Mouse (Mus musculus) liver, embryonic 12.5 days (tissue): Measurements from ENCODE around the gene Sp140. TPM values are rescaled to one million over a fixed set of nuclear protein-coding genes. Genes with fewer than 3 reads are reported as not detected.
"Not testable (repeated sequence)": the region's sequence is repeated elsewhere in the genome, so short reads cannot be mapped to it uniquely, and the experiment has no call there.

Experiments
- ATAC-seq: fragments of 200-750 bp; cut with Nextera tagmentation; 2 replicates; pipeline ENCODE4 v1.8.0; 2017; ENCODE audit warnings: moderate number of reproducible peaks, mild to moderate bottlenecking, moderate library complexity
- H3K27ac ChIP-seq: fragments of 300-500 bp; sonication (generic); 2 replicates; pipeline ENCODE4 v1.5.1; 2016; ENCODE audit warnings: mild to moderate bottlenecking
- H3K27me3 ChIP-seq: fragments of 300-500 bp; sonication (generic); replicated peaks from 2 replicates; pipeline ENCODE4 v1.6.1; 2016; ENCODE audit warnings: mild to moderate bottlenecking, moderate library complexity
- H3K36me3 ChIP-seq: fragments of 300-500 bp; sonication (generic); 2 replicates; pipeline ENCODE4 v1.6.1; 2016; ENCODE audit warnings: mild to moderate bottlenecking, moderate library complexity
- H3K4me1 ChIP-seq: fragments of 300-500 bp; sonication (generic); 2 replicates; pipeline ENCODE4 v1.6.1; 2016
- H3K4me2 ChIP-seq: fragments of 300-500 bp; sonication (generic); 2 replicates; pipeline ENCODE4 v1.6.1; 2016; ENCODE audit warnings: mild to moderate bottlenecking, moderate library complexity
- H3K4me3 ChIP-seq: fragments of 300-500 bp; sonication (generic); 2 replicates; pipeline ENCODE4 v1.5.1; 2016; ENCODE audit warnings: mild to moderate bottlenecking, moderate library complexity
- H3K9ac ChIP-seq: fragments of 300-500 bp; sonication (generic); 2 replicates; pipeline ENCODE4 v1.6.1; 2016; ENCODE audit warnings: mild to moderate bottlenecking, moderate library complexity
- H3K9me3 ChIP-seq: fragments of 300-500 bp; sonication (generic); replicated peaks from 2 replicates; pipeline ENCODE4 v1.6.1; 2016; ENCODE audit warnings: mild to moderate bottlenecking, moderate library complexity
- WGBS: fragments of 180-500 bp; shearing (Covaris S2); methylation state at CpG from one replicate; pipeline ENCODE4 v1.1.7; 2016; ENCODE audit not compliant: insufficient replicate concordance; 5-methylcytosine and 5-hydroxymethylcytosine counted together
- polyA plus RNA-seq: library from polyadenylated mRNA; unstranded; fragments of >200 nt; fragmentation: Nextera tagmentation; extraction: Ambion mirVana; gene quantifications from 2 replicates; pipeline ENCODE4 v1.2.1, GENCODE M21; 2016

Gene Sp140
- polyA plus RNA-seq, 1 experiment from 2014 or later = 3.0 TPM

- not testable (repeated sequence) for H3K9me3 ChIP-seq, ATAC-seq, H3K4me1 ChIP-seq, H3K4me3 ChIP-seq, H3K9ac ChIP-seq, H3K27me3 ChIP-seq, H3K4me2 ChIP-seq, H3K36me3 ChIP-seq, H3K27ac ChIP-seq
- WGBS = 80% methylated on average over 2 of the region's 2 CpGs
These were observed 57.0 kb downstream of the Sp140 start for GRCm38 (mm10) chr1:85657211-85657610.

- Histone ChIP-seq H3K27ac (no peak overlapping the region), H3K9me3 (no peaks in the 10 kb centered on the region), H3K4me2 (no peak overlapping the region), H3K27me3 (no peaks in the 10 kb centered on the region), H3K4me3 (no peak overlapping the region), H3K4me1 (no peaks in the 10 kb centered on the region), H3K36me3 (no peaks in the 10 kb centered on the region), H3K9ac (no peak overlapping the region)
- ATAC-seq = no peak
These were observed 64.1 kb downstream of the Sp140 start for GRCm38 (mm10) chr1:85664266-85664665.

- Histone ChIP-seq H3K9me3 (no peaks in the 10 kb centered on the region), H3K4me3 (no peak overlapping the region), H3K4me1 (no peaks in the 10 kb centered on the region), H3K9ac (no peak overlapping the region), H3K36me3 (no peaks in the 10 kb centered on the region), H3K27me3 (no peaks in the 10 kb centered on the region), H3K4me2 (no peak overlapping the region), H3K27ac (no peak overlapping the region)
- 64% methylated on average over 4 of the region's 4 CpGs for WGBS
- ATAC-seq = no peak
These were observed 80.0 kb downstream of the Sp140 start for GRCm38 (mm10) chr1:85680226-85680625.

GRCm38 (mm10) chr1:85686666-85687065 lies 86.5 kb downstream of the Sp140 start:
- no peaks in the 10 kb centered on the region for H3K27me3 ChIP-seq
- no peak for ATAC-seq
- H3K36me3 ChIP-seq = no peaks in the 10 kb centered on the region
- H3K4me2 ChIP-seq = no peak overlapping the region
- WGBS = 52% methylated on average over 5 of the region's 5 CpGs
- no peak overlapping the region for H3K4me3 ChIP-seq
- H3K9me3 ChIP-seq = no peaks in the 10 kb centered on the region
- no peak overlapping the region for H3K9ac ChIP-seq
- 0 out of 2 replicates have a peak, but pooled peaks cover 6% of the 10 kb centered on the region for H3K4me1 ChIP-seq
- H3K27ac ChIP-seq = no peak overlapping the region

- Histone ChIP-seq H3K9ac (no peak overlapping the region), H3K4me3 (no peak overlapping the region), H3K27ac (no peak overlapping the region), H3K27me3 (no peaks in the 10 kb centered on the region), H3K4me1 (0 out of 2 replicates have a peak, but pooled peaks cover 6% of the 10 kb centered on the region), H3K36me3 (no peaks in the 10 kb centered on the region), H3K9me3 (no peaks in the 10 kb centered on the region), H3K4me2 (no peak overlapping the region)
- 30% methylated on average over 5 of the region's 5 CpGs for WGBS
- 0 out of 2 replicates have a peak, but pooled peaks have one; percentile 15 for ATAC-seq
These were observed 87.2 kb downstream of the Sp140 start for GRCm38 (mm10) chr1:85687346-85687745.

- no peak for ATAC-seq
- Histone ChIP-seq H3K9ac (no peak overlapping the region), H3K4me2 (no peak overlapping the region), H3K9me3 (no peaks in the 10 kb centered on the region), H3K4me1 (peaks cover 20% of the 10 kb centered on the region), H3K27me3 (no peaks in the 10 kb centered on the region), H3K27ac (no peak overlapping the region), H3K4me3 (no peak overlapping the region), H3K36me3 (no peaks in the 10 kb centered on the region)
- WGBS = 47% methylated on average over 3 of the region's 3 CpGs
These were observed 90.4 kb downstream of the Sp140 start for GRCm38 (mm10) chr1:85690544-85690943.

GRCm38 (mm10) chr1:85692281-85692680 lies 92.1 kb downstream of the Sp140 start:
- Histone ChIP-seq H3K4me2 (no peak overlapping the region), H3K27ac (no peak overlapping the region), H3K9ac (no peak overlapping the region), H3K4me1 (peaks cover 19% of the 10 kb centered on the region), H3K4me3 (no peak overlapping the region), H3K9me3 (no peaks in the 10 kb centered on the region), H3K36me3 (no peaks in the 10 kb centered on the region), H3K27me3 (no peaks in the 10 kb centered on the region)
- ATAC-seq = no peak
- 63% methylated on average over 1 of the region's 1 CpGs for WGBS

- peak; percentile 89 for ATAC-seq
- Histone ChIP-seq H3K9ac (no peak overlapping the region), H3K9me3 (no peaks in the 10 kb centered on the region), H3K36me3 (no peaks in the 10 kb centered on the region), H3K4me2 (no peak overlapping the region), H3K4me1 (peaks cover 19% of the 10 kb centered on the region), H3K27me3 (no peaks in the 10 kb centered on the region), H3K27ac (no peak overlapping the region; the same call in 1 of the 2 replicates), H3K4me3 (no peak overlapping the region)
- 21% methylated on average over 3 of the region's 3 CpGs for WGBS
These were observed 93.1 kb downstream of the Sp140 start for GRCm38 (mm10) chr1:85693280-85693679.

Other genes with a start within 250 kb of the Sp140 start
- gene G530012D18Rik, start 24.7 kb upstream of the Sp140 start, polyA plus RNA-seq = not detected in 2 replicates
- gene Sp110, start 1.6 kb upstream of the Sp140 start, polyA plus RNA-seq = 5.5 and 5.7 TPM in 2 replicates
- 1.6 and 2.4 TPM in 2 replicates for gene Sp100, start 49.6 kb downstream of the Sp140 start, polyA plus RNA-seq
- gene A630001G21Rik, start 178.3 kb downstream of the Sp140 start, polyA plus RNA-seq = 2.5 and 3.2 TPM in 2 replicates
- 25.3 and 25.9 TPM in 2 replicates for gene Cab39, start 193.1 kb downstream of the Sp140 start, polyA plus RNA-seq